1 mouse cellular context compared by ENCODE assay signal in genomic region chr3:63964100-63964921, GRCm38 (mm10).
TF ChIP-seq lines count a peak whose summit lies in the region.

Slc33a1 (minus strand) TSS chr3:63964768.

TF ChIP-seq in CH12.LX, 34 proteins besides CTCF, POLR2A, EP300 and RAD21 (continued from another document):
- TF ChIP-seq E2F4 (IDR thresholded peaks at IDR 0.05; ENCODE audit: insufficient replicate concordance, low read depth, low read length) (peak; percentile 61; the same call in 1 of the 2 replicates), ELF1 (IDR thresholded peaks at IDR 0.05; ENCODE audit: low read depth, low read length) (peak; percentile 92), NRF1 (IDR thresholded peaks at IDR 0.05; ENCODE audit: low read depth, low read length) (peak; percentile 97), CHD1 (IDR thresholded peaks at IDR 0.05; ENCODE audit: low read depth, low read length) (no peak; the same call in 1 of the 2 replicates), GABPA (IDR thresholded peaks at IDR 0.05; ENCODE audit: insufficient replicate concordance, low read depth, low read length) (peak; percentile 25; the same call in 1 of the 2 replicates), MXI1 (IDR thresholded peaks at IDR 0.05; ENCODE audit: low read depth, low read length) (peak; percentile 74; the same call in 1 of the 2 replicates), NELFE (IDR thresholded peaks at IDR 0.05; ENCODE audit: low read depth, low read length) (peak; percentile 42), IRF4 (IDR thresholded peaks at IDR 0.05; ENCODE audit: low read depth, low read length) (peak; percentile 86), TBP (conservative IDR thresholded peaks at IDR 0.05; ENCODE audit: low read depth, low read length) (no peak; the same call in 1 of the 2 replicates), ETS1 (conservative IDR thresholded peaks at IDR 0.05; ENCODE audit: low read depth, low read length) (peak; percentile 61), USF2 (conservative IDR thresholded peaks at IDR 0.05; ENCODE audit: low read depth, low read length) (peak; percentile 93)
